Mouse (Mus musculus) kidney, postnatal 14 days (tissue): Measurements from ENCODE around the gene Hoxd10.

Source experiments
- DNase-seq: peaks from one replicate; pipeline ENCODE4 v3.0.0; 2022; ENCODE audit warnings: mixed read lengths

Hoxd10 gene

DNA sequence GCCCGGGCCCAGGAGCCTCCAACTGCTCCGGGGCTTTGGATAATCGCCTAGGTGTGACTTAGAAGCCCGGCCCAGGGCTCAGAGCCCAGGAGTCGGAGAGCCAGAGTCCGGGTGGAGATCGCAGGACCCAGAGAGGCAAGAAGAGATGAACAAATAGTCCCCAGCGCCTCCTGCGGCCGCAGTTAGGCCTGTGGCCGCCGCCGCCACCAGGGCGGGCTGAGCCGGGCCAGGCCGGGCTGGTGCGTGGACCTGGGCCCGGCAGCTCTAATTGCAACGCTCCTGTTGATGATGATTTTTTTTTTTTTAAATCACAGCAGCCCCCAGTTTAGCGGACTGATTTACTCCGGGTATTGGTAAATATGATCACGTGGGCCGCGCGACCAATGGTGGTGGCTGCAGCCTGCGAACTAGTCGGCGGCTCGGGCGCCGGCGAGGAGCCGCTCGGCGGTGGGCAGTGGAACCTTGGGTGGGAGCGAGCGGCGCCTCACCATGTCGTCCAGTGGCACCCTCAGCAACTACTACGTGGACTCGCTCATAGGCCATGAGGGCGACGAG lies 5.9 kb downstream of the Hoxd10 start, which contains the start of gene Hoxd9:
Gene Hoxd9, plus strand, starts transcription at position 161 of the 555 bp plus-strand sequence.
- DNase-seq = peak; percentile 89

DNA sequence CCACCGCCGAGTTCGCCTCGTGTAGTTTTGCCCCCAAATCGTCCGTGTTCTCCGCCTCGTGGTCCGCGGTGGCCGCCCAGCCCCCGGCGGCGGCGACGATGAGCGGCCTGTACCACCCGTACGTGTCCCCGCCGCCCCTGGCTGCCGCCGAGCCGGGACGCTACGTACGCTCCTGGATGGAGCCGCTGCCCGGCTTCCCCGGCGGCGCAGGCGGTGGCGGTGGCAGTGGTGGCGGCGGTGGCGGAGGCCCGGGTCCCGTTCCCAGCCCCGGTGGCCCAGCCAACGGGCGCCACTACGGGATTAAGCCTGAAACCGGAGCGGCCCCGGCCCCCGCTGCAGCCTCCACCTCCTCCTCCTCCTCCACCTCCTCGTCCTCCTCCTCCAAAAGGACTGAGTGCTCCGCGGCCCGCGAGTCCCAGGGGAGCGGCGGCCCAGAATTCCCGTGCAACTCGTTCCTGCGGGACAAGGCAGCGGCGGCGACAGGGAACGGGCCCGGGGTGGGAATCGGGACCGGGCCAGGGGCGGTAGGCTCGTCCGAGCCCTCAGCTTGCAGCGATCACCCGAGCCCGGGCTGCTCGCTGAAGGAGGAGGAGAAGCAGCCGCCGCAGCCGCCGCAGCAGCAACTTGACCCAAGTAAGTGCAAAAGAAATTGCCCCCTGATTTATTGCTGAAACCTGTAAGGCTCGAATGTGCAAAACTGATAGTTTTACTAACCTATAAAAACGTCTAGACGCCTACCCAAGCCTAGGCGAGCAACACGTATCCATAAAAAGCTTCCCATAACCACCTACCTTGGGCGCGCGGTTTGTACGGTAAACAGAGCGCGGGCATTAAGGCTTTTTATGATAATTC lies 6.7 kb downstream of the Hoxd10 start:
- peak; percentile 67 for DNase-seq

GRCm38 (mm10) chr2:74699053-74699430 lies 7.3 kb downstream of the Hoxd10 start:
- peak; percentile 48 for DNase-seq

DNA sequence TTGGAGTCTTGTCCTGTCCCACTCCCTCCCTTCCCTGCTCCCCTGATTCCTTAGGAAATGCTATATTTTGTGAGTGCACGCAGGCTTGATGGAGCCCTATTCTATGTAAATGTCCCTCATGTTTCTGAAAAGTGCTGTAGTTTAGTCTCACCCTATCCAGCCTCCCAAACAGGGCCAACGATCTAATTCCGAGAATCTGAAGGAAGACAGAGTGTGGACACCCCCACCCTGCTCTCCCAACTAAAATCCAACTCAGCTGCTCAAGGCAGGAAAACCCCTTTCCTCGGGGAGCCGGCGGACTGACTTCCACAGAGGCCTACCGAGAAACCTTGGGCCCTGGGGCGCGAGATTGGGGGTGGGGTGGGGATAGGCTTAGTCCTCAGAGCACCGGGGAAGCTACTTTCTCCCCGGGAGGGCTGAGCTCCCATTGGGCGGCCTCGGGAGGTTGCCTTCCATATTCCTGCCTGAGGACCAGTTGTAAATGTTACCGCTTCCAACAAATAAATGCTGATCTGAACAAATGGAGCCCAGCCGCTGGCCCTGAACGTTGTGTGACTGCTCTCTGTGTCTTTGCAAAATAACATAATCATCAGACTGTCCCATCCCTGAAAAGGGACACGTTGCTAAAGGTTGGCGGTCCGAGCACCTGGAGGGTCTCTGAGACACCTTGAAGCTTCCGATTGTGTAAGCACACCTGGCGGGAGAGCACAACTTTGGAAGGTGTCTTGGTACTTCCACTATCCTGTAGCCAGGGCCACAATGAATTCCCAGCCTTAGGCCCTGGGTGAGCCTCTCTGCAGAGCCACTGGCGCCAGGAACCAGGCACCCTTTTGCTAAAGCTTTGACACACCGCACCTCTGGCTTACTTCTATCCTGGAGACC lies 8.2 kb downstream of the Hoxd10 start:
- DNase-seq = peak; percentile 43

- DNase-seq = peak; percentile 76
Measured at GRCm38 (mm10) chr2:74700546-74701112, 8.9 kb downstream of the Hoxd10 start.

DNA sequence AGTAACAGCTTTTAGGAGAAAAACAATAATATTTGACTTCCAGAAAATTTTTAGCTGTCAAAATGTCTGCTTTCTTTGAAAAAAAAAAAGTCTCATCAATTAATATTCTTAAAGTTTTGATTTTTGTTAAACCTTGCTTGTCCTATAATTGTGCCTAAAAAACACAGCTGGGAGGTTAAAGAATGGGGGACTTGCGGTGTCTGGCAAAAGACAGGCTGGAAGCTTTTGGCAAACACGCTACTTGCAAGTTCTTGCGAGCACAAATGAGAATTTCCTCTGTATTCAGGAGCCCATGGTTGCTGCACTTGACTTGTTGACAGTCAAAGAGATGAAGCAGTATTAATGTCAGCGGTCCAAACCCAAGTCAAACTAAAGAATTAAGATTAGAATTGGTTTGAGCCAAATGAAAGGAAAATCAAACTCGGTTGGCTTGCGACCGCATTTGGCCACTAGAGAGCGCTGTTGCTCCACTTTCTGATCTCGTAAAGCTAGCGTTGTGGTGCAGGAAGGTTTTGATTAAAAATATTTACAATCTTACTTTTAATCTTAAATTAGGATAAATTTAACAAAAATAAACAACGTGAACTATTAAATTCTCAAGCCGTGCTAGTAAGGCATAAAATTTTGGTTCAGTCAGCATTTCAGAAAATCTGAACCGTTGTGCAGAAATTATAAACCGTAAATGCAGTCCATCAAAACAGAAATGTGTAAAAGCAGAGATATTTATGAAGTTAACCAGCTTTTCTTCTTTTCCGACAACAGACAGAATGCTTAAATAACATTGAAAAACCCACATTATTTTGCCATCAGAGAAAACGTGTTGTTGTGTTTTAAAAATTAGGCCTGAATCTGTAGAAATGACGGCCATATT lies 10.5 kb downstream of the Hoxd10 start:
- peak; percentile 91 for DNase-seq

DNA sequence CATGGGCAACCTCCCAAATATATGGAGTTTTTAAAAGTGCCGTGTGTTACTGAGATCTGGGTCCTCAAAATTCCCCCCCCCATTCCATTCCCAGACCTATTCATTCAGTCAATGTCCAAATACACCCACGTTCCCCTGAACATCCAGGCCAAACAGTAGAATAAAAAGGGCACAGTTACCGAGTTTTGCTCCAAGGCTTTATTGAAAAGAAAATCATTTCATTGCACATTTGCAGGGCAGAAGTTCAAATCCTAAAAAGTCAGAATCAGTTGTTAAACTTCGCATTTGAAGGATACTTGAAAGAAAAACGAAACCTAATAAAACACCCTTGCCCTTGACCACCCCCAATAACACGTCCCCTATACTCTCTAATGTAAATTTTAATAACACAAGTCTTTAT lies 11.1 kb downstream of the Hoxd10 start:
- DNase-seq = no peak

DNA sequence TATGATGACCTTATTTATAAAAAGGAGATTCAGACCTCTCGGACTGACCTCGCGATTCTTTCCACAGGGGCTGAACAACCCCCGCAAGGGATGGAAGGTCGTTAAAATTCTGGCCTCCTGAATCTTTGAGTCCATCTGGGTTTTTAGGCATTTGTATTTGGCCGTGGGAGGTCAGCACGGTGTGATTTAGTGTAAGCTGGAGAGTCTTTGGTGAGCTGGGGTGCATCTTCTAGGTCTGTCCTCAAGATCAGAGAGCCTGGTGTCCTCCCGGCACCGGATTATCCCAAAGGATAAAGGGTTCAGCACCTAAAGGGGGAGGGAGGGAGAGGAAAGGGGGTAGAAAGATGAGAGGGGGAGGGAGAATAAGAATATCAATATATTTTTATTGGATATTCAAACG lies 11.6 kb downstream of the Hoxd10 start:
- DNase-seq = peak; percentile 11

- peak; percentile 84 for DNase-seq
Measured at GRCm38 (mm10) chr2:74703720-74704392, 12.1 kb downstream of the Hoxd10 start.

- peak; percentile 94 for DNase-seq
Measured at GRCm38 (mm10) chr2:74704393-74704998, 12.8 kb downstream of the Hoxd10 start, which contains the start of gene Hoxd8. Gene Hoxd8 (plus strand): TSS chr2:74704615.

- peak; percentile 77 for DNase-seq
Measured at GRCm38 (mm10) chr2:74704999-74705466, 13.3 kb downstream of the Hoxd10 start.

DNA sequence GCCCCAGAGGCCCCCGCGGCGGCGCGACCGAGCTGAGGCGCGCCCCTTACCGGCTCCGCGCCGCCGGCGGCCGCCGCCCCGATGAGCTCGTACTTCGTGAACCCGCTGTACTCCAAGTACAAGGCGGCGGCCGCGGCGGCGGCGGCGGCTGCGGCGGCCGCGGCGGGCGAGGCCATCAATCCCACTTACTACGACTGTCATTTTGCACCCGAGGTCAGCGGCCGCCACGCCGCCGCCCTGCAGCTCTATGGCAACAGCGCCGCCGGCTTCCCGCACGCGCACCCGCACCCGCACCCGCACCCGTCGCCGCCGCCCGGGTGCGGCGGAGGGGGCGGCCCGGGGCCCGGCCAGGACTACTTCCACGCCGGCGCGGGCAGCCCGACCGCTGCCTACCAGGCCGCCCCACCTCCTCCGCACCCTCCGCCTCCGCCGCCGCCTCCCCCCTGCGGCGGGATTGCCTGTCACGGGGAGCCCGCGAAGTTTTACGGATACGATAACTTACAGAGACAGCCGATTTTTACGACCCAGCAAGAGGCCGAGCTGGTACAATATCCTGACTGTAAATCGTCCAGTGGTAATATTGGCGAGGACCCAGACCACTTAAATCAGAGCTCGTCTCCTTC lies 13.9 kb downstream of the Hoxd10 start:
- peak; percentile 82 for DNase-seq

DNA sequence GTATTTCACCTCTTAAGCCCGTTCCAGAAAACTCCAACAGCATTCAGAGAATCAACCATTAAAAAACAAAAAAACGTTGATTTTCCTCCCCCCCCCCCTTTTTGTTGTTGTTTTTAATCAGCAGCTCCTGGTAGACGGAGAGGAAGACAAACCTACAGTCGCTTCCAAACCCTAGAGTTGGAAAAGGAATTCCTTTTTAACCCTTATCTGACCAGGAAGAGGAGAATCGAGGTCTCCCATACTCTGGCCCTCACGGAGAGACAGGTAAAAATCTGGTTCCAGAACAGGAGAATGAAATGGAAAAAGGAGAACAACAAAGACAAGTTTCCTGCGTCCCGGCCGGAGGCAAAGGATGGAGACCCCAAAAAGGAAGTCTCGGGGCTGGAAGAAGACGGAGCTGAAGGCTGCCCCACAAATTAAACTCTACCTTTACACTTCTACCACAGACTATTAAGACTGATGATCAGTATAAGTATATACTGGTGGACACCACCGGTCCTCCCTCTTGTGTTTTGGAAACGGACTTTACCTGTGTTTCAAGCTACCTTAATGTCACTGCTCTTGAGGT lies 14.8 kb downstream of the Hoxd10 start:
- no peak for DNase-seq

GRCm38 (mm10) chr2:74707599-74707998 lies 15.9 kb downstream of the Hoxd10 start:
- no peak for DNase-seq

DNA sequence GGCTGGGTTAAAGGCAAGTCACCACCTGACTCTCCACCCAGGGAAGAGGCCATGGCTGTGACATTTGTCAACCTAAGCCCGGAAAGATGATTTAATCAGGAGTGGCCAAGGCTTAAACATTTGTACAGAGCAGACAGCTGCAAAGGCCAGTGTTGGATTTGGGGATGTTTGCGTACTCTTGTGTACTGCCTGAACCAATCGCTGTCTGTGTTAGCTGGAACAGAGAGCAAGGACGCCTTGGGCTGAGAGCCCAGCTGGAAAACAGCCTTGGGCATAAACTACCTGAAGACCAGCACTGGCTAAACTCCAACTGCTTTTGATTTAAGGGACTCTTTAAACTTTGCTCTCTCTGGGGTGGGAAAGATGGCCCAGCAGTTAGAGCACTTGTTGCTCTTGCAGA lies 17.0 kb downstream of the Hoxd10 start:
- DNase-seq = peak; percentile 65

DNA sequence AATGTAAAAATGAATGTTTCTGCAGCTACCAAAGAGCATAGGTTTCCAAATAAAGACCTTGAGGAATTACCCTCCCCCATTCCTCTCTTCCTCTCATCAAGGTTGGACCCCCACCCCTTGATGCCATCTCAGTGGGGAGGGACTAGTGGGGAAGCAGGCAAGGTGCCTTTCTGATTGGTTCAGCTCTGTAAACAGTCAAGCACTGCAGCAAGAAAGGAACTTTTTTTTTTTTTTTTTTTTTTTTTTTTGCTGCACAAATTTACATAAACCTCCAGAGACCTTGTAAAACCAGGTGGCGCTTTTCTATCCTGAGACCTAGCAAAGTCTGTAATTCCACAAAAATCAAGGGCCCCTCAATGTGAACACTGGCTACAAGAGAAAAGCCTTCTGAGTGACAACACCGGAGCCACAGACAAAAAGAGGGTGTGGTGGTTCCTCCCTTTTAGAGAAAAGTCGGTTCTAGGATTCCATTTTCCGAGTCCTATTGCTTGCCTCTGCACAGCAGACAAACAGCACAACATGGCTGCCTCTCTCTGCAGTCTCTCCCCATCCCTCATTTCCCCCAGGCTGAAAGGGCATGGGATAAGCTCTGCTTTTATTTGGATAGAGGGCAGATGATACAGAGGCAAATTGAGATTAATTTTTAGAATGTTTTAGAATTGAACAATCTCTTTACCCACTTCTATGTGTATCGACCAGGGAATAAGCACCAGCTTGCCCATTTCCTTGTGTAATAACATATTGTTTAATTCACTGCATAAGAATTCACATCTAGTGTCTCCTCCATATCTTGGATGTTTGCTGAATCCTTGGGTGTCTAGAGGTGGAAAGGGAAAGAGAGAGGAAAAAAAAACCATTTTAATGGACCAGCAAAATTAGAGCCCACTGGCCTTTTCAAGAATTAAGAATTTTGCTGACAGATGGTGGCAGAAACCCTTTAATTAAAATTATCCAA lies 18.0 kb downstream of the Hoxd10 start:
- DNase-seq = no peak

GRCm38 (mm10) chr2:74710929-74711543 lies 19.3 kb downstream of the Hoxd10 start:
- no peak for DNase-seq
